Mouse (Mus musculus): ENCODE data around the gene Plod1.

The Plod1 gene

DNA sequence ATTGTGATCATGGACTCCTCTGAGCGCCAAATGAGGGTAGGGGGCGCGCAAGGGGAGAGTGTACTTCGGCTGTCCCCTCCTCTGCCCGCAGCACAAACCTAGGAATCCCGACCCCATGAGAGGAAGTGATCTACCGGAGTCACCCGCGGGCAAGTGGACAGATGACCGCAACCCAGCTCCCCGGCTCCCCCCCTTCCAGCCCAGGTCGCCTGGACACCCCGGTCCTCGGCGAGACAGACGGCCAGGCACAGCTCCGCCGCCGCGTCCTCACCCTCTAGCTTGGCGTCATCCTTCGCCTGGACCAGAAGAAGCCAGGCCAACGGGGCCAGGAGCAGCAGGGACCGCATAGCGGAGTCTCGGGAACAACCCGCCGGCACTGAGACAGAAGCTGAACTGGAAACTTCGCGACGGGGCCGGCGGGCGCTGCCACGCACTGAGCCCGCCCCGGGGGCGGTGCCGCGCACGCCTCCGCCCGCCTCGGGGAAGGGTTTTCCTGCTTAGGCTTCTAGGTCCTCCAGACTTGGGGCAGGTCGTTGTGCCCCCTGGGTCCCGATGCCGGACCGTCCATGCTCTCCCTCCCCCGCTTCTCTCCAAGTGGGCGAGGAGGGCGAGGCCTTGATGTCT is at the start of gene Plod1:
Gene Plod1 (minus strand): TSS at position 437 of the 624 bp plus-strand sequence.
- peak; percentile 68 to 83 for DNase-seq (ENCODE audit: low spot score in 2 of 2)

- DNase-seq (ENCODE audit: low spot score in 2 of 2) = no peak
These were observed 48.9 kb upstream of the Plod1 start, which contains the start of gene Nppb for GRCm38 (mm10) chr4:147985205-147986132. Nppb (plus strand) TSS chr4:147985788.

GRCm38 (mm10) chr4:147979441-147979860 is 42.9 kb upstream of the Plod1 start:
- DNase-seq (ENCODE audit: low spot score in 2 of 2) = no peak

- DNase-seq (ENCODE audit: low spot score in 2 of 2) = no peak
These were observed 41.8 kb upstream of the Plod1 start for GRCm38 (mm10) chr4:147978391-147978790.

DNA sequence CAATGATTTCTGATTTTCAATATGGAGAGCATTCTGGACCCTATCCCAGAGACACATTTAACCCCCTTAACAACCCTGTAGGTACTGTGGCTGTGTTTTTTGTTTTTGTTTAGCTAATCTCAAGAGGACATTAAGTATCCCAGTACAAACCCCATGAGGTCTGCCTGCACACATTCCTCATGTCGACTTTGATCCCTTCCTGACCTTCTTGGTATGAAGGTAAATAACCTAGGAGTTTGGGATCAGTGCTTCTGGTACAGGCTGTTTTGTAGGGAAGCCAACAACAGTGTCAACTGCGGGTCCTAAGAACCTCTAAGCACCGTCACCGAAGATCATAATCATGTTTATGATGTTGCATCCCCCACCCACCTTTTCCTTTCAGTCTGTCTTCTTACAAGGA is 41.2 kb upstream of the Plod1 start:
- DNase-seq (ENCODE audit: low spot score in 2 of 2) = no peak

- no peak for DNase-seq (ENCODE audit: low spot score in 2 of 2)
These were observed 39.7 kb upstream of the Plod1 start for GRCm38 (mm10) chr4:147976237-147976636.

DNA sequence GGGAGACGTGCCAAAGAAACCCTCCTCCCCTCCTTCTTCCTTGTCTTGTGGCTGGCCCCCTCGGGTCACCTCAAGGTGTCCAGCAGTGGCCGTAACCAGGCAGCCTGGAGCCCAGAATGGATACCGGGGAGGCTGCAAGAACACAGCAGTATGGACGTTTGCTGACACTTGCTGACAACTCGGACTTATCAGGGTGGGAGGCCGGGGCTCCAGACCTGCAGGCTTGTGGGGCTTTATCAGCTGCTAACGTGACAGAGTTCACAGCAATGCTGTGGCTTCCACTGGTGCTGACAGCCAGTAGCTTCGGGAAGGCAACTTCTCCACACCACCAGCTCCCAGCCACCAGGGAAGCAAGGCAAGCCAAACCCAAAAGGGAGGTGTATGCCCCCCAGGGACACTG is 32.8 kb upstream of the Plod1 start:
- no peak for DNase-seq (ENCODE audit: low spot score in 2 of 2)

DNA sequence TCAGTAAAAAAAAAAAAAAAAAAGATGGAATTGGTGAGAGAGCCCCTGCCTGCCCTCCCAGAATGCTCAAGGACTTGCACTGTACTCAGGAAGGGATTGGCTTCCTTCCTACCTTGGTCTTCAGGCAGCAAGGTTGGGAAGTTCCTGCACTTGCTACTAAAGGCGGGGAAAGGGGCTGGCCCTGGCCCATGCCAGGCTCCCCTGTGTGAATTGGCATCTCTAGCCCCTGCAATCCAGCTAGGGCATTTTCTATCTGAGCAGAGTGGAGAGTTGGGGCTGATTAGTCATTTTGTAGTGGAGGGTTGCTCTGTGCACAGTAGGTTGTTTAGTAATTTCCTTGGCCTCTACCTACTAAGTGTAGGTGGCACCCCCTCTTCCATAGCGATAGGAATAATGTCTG is 32.2 kb upstream of the Plod1 start:
- DNase-seq (ENCODE audit: low spot score in 2 of 2) = no peak

DNA sequence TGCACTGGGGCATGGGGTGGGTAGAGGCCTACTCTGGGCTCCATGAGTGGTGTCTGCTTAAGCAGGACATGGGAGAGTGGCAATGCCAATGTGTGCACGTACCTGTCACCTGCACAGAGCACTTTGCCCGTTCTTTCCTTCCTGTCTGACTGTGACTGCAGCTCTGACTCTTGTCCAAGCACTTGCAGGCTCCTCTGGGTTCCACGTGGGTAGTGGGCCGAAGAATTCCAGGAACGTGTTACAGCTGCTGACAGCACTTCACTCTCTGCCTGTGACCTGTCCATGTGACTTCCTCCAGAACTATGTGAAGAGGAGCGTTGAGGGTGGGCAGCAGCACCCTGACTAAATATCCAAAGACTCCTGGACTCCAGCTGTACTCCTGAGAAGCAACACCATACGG is 29.1 kb upstream of the Plod1 start:
- DNase-seq (ENCODE audit: low spot score in 2 of 2) = no peak

DNA sequence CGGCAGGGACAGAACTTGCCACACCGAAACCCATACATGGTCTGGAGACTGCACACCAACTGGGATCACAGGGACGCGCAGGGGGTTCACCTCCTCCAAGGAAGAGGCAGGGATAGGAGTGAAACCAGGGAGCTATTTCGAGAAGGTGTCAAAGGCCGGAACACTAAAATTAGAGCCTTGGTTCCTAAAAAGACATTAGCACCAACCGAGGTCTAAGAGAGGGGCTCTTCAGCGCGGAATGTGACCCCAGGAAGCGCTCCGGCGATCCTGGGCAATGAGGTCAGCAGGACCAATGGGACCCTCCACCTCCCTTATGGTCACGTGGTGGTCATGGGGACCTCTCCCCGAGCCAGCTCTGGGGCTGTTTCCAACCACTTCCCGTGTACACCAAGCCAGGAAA is 27.1 kb upstream of the Plod1 start:
- no peak for DNase-seq (ENCODE audit: low spot score in 2 of 2)

- DNase-seq (ENCODE audit: low spot score in 2 of 2) = no peak
These were observed 26.2 kb upstream of the Plod1 start for GRCm38 (mm10) chr4:147962781-147963180.

DNA sequence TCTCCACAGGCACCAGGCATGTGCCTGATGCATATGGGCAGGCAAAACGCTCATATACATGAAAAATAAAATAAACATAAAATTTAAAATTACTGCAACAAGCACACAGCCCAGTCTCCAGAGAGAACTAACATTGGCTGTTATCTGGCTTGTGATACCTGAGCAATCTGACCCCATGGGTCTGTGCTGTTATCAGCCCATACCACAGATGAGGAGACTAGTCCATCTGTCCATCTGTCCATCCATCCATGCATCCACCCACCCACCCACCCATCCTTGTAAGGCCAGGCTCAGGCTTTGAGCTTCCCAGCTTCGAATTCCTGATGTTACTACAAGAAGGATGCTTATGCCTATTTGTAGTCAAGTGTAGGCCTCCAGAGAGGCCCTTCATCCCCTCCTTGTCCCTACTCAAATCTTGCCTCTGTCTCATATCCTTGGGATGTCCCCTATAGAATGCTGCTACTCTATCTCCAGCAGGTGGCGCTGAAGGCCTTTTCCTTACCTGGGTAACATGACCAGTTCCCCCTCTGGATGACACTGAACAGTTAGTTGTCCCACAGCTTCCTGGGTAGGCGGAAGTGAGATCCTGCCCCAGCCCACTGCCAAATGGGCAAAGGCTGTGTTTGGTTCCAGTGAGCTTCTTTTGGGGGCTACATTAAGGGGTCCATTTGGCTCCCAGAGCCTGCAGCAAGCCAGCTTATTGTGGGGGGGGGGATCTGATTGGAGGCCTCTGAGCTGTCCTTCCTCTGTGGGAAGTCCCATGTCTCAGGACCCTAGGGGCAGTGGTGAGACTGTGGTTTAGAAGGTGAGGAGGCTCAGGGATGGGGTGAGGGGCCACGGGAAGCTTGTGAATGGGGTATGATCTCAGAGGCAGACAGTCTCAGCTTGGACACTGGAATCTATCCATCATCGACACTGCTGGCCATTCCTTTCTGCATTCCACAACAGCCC is 23.6 kb upstream of the Plod1 start:
- DNase-seq (ENCODE audit: low spot score in 2 of 2) = peak; percentile 45 to 80

DNA sequence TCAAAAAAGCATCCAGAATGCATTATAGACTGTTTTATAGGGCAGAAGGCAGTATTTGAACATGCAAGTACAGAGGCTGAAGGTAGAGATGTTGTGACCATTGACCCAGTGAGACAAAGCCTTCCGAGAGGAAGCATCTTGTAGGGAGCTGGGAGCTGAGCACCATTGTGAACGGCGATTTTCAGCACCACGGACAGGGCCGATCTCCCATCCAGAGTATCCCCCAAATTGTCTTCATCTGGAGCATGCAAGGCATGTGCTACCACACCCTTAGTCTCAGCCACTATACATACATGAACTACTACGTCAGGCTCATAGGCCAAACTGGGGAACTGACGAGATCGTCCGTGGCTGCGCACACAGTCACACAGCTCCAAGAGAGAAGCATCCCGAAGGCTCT is 20.6 kb upstream of the Plod1 start:
- DNase-seq (ENCODE audit: low spot score in 2 of 2) = no peak

DNA sequence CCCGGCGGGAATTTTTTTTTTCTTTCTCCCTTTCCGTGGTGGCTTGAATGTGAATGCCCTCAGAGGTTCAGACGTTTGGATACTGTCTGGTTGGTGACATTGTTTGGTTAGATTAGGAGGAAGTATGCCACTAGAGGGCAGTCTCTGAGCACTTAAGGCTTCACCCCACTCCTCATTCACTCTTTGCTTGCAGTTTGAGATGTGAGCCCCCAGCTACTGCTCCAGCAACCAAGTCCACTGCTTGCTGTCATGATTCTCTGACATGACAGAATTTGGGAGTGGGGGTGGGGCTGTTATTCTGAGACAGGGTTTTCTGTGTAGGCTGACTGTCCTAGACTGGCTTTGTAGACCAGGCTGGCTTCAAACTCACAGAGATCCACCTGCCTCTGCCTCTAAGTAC is 17.0 kb upstream of the Plod1 start:
- DNase-seq (ENCODE audit: low spot score in 2 of 2) = no peak

- no peak for DNase-seq (ENCODE audit: low spot score in 2 of 2)
These were observed 10.9 kb upstream of the Plod1 start for GRCm38 (mm10) chr4:147947511-147947910.

- DNase-seq (ENCODE audit: low spot score in 2 of 2) = no peak
These were observed 6.4 kb upstream of the Plod1 start for GRCm38 (mm10) chr4:147943005-147943404.

GRCm38 (mm10) chr4:147941045-147942020 is 4.8 kb upstream of the Plod1 start:
- peak; percentile 57 to 82 for DNase-seq (ENCODE audit: low spot score in 2 of 2)

- DNase-seq (ENCODE audit: low spot score in 2 of 2) = peak; percentile 85 to 94
These were observed 4.0 kb upstream of the Plod1 start, which contains the start of gene 2510039O18Rik for GRCm38 (mm10) chr4:147940576-147941044. 2510039O18Rik (plus strand) TSS chr4:147940895.

- no peak for DNase-seq (ENCODE audit: low spot score in 2 of 2)
These were observed 3.5 kb upstream of the Plod1 start for GRCm38 (mm10) chr4:147940111-147940510.
